Mouse (Mus musculus): Measurements from ENCODE around the gene Pde4d. TPM values are rescaled to one million over a fixed set of nuclear protein-coding genes. Genes with fewer than 3 reads are reported as not detected.

The Pde4d gene
- total and polyA plus RNA-seq, 3 experiments = 18.5 to 18.8 TPM; not detected in 1

GRCm38 (mm10) chr13:108862173-108862572, 412.4 kb downstream of the Pde4d start:
- H3K79me2 ChIP-seq (ENCODE audit: control insufficient read depth, insufficient read depth, low read length, poor library complexity) = no peaks in the 10 kb centered on the region
- H3K9me3 ChIP-seq (replicated peaks; ENCODE audit: insufficient read depth, low read length) = no peaks in the 10 kb centered on the region
- H3K4me3 ChIP-seq (ENCODE audit: control insufficient read depth in 1 of 2, insufficient read depth in 1 of 2, low read depth in 2 of 2, low read length in 2 of 2) = no peak overlapping the region
- DNase-seq (ENCODE audit: low read depth, low spot score) = no peak
- H3K27me3 ChIP-seq (ENCODE audit: control insufficient read depth in 1 of 2, insufficient read depth in 2 of 2, low read length in 2 of 2) = no peaks in the 10 kb centered on the region
- no peaks in the 10 kb centered on the region for H3K36me3 ChIP-seq (ENCODE audit: control insufficient read depth in 1 of 2, insufficient read depth in 2 of 2, low read length in 2 of 2)
- TF ChIP-seq CHD1 (IDR thresholded peaks at IDR 0.05; ENCODE audit: low read depth, low read length) = no peak
- TF ChIP-seq SIN3A (IDR thresholded peaks at IDR 0.05; ENCODE audit: low read length) = no peak
- no peak for TF ChIP-seq USF1 (IDR thresholded peaks at IDR 0.05; ENCODE audit: low read depth, low read length)
- TF ChIP-seq TCF12 (IDR thresholded peaks at IDR 0.05; ENCODE audit: low read depth, low read length) = no peak
- no peak for TF ChIP-seq MYC (IDR thresholded peaks at IDR 0.05; ENCODE audit: low read depth, low read length)
- TF ChIP-seq ELF1 (IDR thresholded peaks at IDR 0.05; ENCODE audit: low read depth, low read length) = no peak
- TF ChIP-seq MAZ (IDR thresholded peaks at IDR 0.05; ENCODE audit: low read depth, low read length) = no peak
- TF ChIP-seq TBP (IDR thresholded peaks at IDR 0.05; ENCODE audit: low read depth, low read length) = no peak
- no peak for TF ChIP-seq ZKSCAN1 (IDR thresholded peaks at IDR 0.05; ENCODE audit: low read depth, low read length)
- no peak for TF ChIP-seq MYB (IDR thresholded peaks at IDR 0.05; ENCODE audit: low read depth, low read length)
- TF ChIP-seq MXI1 (IDR thresholded peaks at IDR 0.05; ENCODE audit: low read depth, low read length) = no peak
- TF ChIP-seq NELFE (IDR thresholded peaks at IDR 0.05; ENCODE audit: low read depth, low read length) = no peak
- H3K4me1 ChIP-seq (ENCODE audit: control insufficient read depth in 1 of 2, insufficient read depth in 2 of 2, low read length in 2 of 2) = no peaks in the 10 kb centered on the region
- no peak overlapping the region for H3K9ac ChIP-seq (ENCODE audit: control insufficient read depth, low read depth, low read length, poor library complexity, severe bottlenecking)
- no peak overlapping the region for H3K27ac ChIP-seq (ENCODE audit: control insufficient read depth, low read depth, low read length)

DNA sequence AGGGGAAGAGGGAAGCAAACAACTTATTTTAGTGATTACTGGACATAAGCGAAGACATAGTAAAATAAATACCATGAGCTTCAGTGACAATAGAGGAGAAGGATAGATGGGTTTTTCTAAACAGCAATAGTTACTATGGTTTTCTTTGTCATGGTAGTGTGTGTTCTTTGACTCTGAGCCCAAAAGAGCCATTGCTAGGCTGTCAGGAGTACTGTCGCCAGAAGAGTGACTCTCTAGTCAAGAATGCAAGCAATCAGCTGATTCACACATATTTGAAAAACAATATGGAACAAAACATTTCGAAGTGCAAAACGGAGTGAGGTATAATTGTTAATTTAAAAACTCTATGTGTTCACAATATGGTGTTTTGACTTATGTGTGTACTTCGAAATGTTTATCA, 450.4 kb downstream of the Pde4d start:
- no peak overlapping the region for H3K4me3 ChIP-seq (ENCODE audit: control insufficient read depth in 1 of 2, insufficient read depth in 1 of 2, low read depth in 2 of 2, low read length in 2 of 2)
- no peak overlapping the region for H3K9ac ChIP-seq (ENCODE audit: control insufficient read depth, low read depth, low read length, poor library complexity, severe bottlenecking)
- no peaks in the 10 kb centered on the region for H3K9me3 ChIP-seq (replicated peaks; ENCODE audit: insufficient read depth, low read length)
- H3K27me3 ChIP-seq (ENCODE audit: control insufficient read depth in 1 of 2, insufficient read depth in 2 of 2, low read length in 2 of 2) = no peaks in the 10 kb centered on the region
- no peak for DNase-seq (ENCODE audit: low read depth, low spot score)
- H3K79me2 ChIP-seq (ENCODE audit: control insufficient read depth, insufficient read depth, low read length, poor library complexity) = no peaks in the 10 kb centered on the region
- no peaks in the 10 kb centered on the region for H3K4me1 ChIP-seq (ENCODE audit: control insufficient read depth in 1 of 2, insufficient read depth in 2 of 2, low read length in 2 of 2)
- TF ChIP-seq MAFK (IDR thresholded peaks at IDR 0.05; ENCODE audit: borderline replicate concordance, low read depth, low read length) (no peak), ZMIZ1 (IDR thresholded peaks at IDR 0.05; ENCODE audit: low read depth, low read length) (no peak), RAD21 (IDR thresholded peaks at IDR 0.05; ENCODE audit: low read depth, low read length) (no peak), JUND (IDR thresholded peaks at IDR 0.05; ENCODE audit: low read depth, low read length) (no peak), HCFC1 (IDR thresholded peaks at IDR 0.05; ENCODE audit: low read depth, low read length) (no peak), ETS1 (IDR thresholded peaks at IDR 0.05; ENCODE audit: low read depth, low read length) (no peak), MAX (IDR thresholded peaks at IDR 0.05; ENCODE audit: low read length) (no peak)
- no peaks in the 10 kb centered on the region for H3K36me3 ChIP-seq (ENCODE audit: control insufficient read depth in 1 of 2, insufficient read depth in 2 of 2, low read length in 2 of 2)
- no peak overlapping the region for H3K27ac ChIP-seq (ENCODE audit: control insufficient read depth, low read depth, low read length)

Data from MEL (cell line).